Mouse (Mus musculus) cortical plate, adult 2 months (tissue): ENCODE measurements around the gene Gpnmb.

Experiments used
- CTCF ChIP-seq: fragments of 200-500 bp; IDR thresholded peaks from 2 replicates; pipeline ENCODE4 v1.5.1; 2011; ENCODE audit warnings: mild to moderate bottlenecking, control low read depth, low read length; ENCODE audit not compliant: insufficient read depth; ENCODE audit errors: extremely low read depth
- POLR2A ChIP-seq: fragments of 200-500 bp; IDR thresholded peaks from 2 replicates; pipeline ENCODE4 v1.6.1; 2011; ENCODE audit warnings: mild to moderate bottlenecking, low read length, control low read depth; ENCODE audit not compliant: insufficient read depth; ENCODE audit errors: extremely low read depth

- TF ChIP-seq CTCF (no peak), POLR2A (no peak)
Observed at GRCm38 (mm10) chr6:49019341-49019740, 17.0 kb upstream of the Gpnmb start.
